8 mouse cellular contexts compared by ENCODE assay signal in genomic region chr5:30665968-30666367, GRCm38 (mm10). TPM values are rescaled to one million over a fixed set of nuclear protein-coding genes. Genes with fewer than 3 reads are reported as not detected.
DNase-seq lines count a peak whose midpoint lies in the region; ATAC-seq lines count a peak whose summit lies in the region.

No protein-coding gene starts in this region.

- peak overlapping the region; percentile 65; the same call in 1 of the 2 replicates for H3K27ac ChIP-seq in neural tube, embryonic 13.5 days (replicated peaks)

- peaks cover 18% of the 10 kb centered on the region for H3K4me1 ChIP-seq in neural tube, embryonic 13.5 days (replicated peaks)

- ATAC-seq in neural tube, embryonic 13.5 days (ENCODE audit: low read depth), result 0 out of 2 replicates have a peak, but pooled peaks have one; percentile 8

- H3K4me2 ChIP-seq in neural tube, embryonic 13.5 days, result peak overlapping the region; percentile 88

- H3K9ac ChIP-seq in neural tube, embryonic 13.5 days, result peak overlapping the region; percentile 69

- peak; percentile 52 to 68 for DNase-seq in frontal cortex, postnatal 36 days (ENCODE audit: low spot score in 2 of 2)
- DNase-seq in frontal cortex, postnatal 14 days (ENCODE audit: low spot score in 2 of 2), result no peak
- peak; percentile 42 for DNase-seq in right cerebral cortex, postnatal 25 days
- DNase-seq in right cerebral cortex, postnatal 10 days (ENCODE audit: low spot score in 2 of 2), result no peak
- peak; percentile 74 for DNase-seq in layer of hippocampus, adult 9-11 months
- no peak for DNase-seq in T-cell, adult 2 months (ENCODE audit: low spot score)
- no peak for DNase-seq in ovary, postnatal 10 days (ENCODE audit: low spot score)

- no peaks in the 10 kb centered on the region for H3K27me3 ChIP-seq in neural tube, embryonic 13.5 days

- no peaks in the 10 kb centered on the region for H3K9me3 ChIP-seq in neural tube, embryonic 13.5 days

- WGBS in neural tube, embryonic 13.5 days, result 68% methylated on average over 6 of the region's 6 CpGs

- H3K36me3 ChIP-seq in neural tube, embryonic 13.5 days, result no peaks in the 10 kb centered on the region

- H3K4me3 ChIP-seq in neural tube, embryonic 13.5 days, result peak overlapping the region; percentile 74

RNA-seq across cellular contexts. Expression of gene Cenpa, which starts 0.6 kb away (rescaled TPM):
- 60.2 and 69.1 TPM in 2 replicates for polyA plus RNA-seq in neural tube, embryonic 13.5 days (2015; fragmentation: Nextera tagmentation; extraction: Ambion mirVana)

RNA-seq across cellular contexts. Expression of gene Slc35f6, which starts 18.2 kb away (rescaled TPM):
- polyA plus RNA-seq in neural tube, embryonic 13.5 days (2015; fragmentation: Nextera tagmentation; extraction: Ambion mirVana), result 26.5 and 28.0 TPM in 2 replicates

RNA-seq across cellular contexts. Expression of gene Dpysl5, which starts 45.4 kb away (rescaled TPM):
- polyA plus RNA-seq in neural tube, embryonic 13.5 days (2015; fragmentation: Nextera tagmentation; extraction: Ambion mirVana), result 176 and 184 TPM in 2 replicates

Comparison
In these comparisons a context has a peak if more than half of its experiments do, and no peak if none do; other contexts are left out.
1. DNase-seq: peak in frontal cortex, postnatal 36 days (2 of 2), right cerebral cortex, postnatal 25 days (single experiment) and layer of hippocampus, adult 9-11 months (single experiment); none in frontal cortex, postnatal 14 days (0 of 2), right cerebral cortex, postnatal 10 days (0 of 2), T-cell, adult 2 months (single experiment) and ovary, postnatal 10 days (single experiment).